Mouse (Mus musculus): ENCODE measurements around the gene Susd1. TPM values are rescaled to one million over a fixed set of nuclear protein-coding genes. Genes with fewer than 3 reads are reported as not detected.

Gene Susd1
- total RNA-seq (2014; fragmentation: Nextera tagmentation) (37.8 and 51.5 TPM in 2 replicates), total RNA-seq (2017) (35.5 and 39.1 TPM in 2 replicates), polyA plus RNA-seq (2012) (2.4 TPM in 2 replicates)

DNA sequence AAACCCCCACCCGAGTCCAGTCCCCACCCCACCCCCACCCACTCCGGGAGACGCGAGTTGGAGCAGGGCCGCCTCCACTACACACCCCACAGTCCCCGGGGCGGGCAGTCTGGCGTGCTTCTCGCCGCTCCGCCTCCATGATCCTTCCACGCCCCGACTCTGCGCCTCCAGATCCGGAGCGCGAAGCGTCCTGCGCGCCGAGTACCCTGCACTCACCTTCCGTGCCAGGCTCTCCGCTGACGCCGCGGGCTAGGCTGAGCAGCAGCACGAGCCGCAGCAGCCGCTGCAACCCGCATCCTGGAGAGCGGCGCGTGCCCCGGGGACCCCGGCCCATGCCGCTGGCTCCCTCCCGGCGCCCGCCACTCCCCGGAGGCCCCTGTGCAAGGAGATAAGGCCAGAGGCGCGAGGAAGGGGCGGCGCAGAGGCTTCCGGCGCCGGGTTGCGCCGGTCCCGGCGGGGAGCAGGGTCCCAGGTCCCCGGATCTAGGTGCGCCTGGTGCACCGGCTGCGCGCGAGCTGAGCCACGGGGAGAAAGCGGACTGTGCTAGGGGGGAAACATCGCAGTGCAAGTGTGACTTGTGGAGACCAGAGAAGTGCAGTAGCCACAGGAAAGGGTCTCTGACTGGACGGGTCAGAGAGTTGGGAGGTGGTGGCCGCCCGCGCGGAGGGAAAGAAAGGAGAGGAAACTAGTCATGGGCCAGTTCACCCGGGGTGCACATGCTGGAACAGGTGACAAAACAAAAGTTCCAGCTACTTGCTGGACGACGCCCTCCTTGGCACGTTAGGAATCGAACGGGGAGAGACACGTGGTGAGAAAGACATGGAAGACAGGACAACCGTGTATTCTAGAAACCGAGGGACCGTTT is at the start of gene Susd1:
TSS of gene Susd1 (minus strand) at position 644 of the 865 bp plus-strand sequence.
- H3K36me3 ChIP-seq (replicated peaks) = peaks cover 18% of the 10 kb centered on the region
- no peaks in the 10 kb centered on the region for H3K27me3 ChIP-seq (ENCODE audit: insufficient read depth, low read length)
- DNase-seq (ENCODE audit: low spot score) (peak; percentile 86), ATAC-seq (ENCODE audit: extremely low read depth, insufficient number of reproducible peaks, low FRiP score, poor library complexity, severe bottlenecking) (peak; percentile 58)
- H3K4me1 ChIP-seq (ENCODE audit: insufficient read depth, low read depth, low read length) = peaks cover 72% of the 10 kb centered on the region
- H3K9me3 ChIP-seq (replicated peaks) = no peaks in the 10 kb centered on the region
- peak within 1 kb of the TSS; percentile 74 for H3K4me3 ChIP-seq (ENCODE audit: low read depth, low read length)
- no peak for TF ChIP-seq CTCF (IDR thresholded peaks at IDR 0.05; ENCODE audit: low read depth, low read length)
- TF ChIP-seq TAL1 (conservative IDR thresholded peaks at IDR 0.05; ENCODE audit: low read depth, low read length) = no peak; the same call in 1 of the 2 replicates
- no peak for TF ChIP-seq GATA2 (IDR thresholded peaks at IDR 0.05; ENCODE audit: borderline replicate concordance, low read depth, low read length)
- TF ChIP-seq GATA1 (IDR thresholded peaks at IDR 0.05; ENCODE audit: borderline replicate concordance, low read length) = no peak
- TF ChIP-seq POLR2AphosphoS5 (IDR thresholded peaks at IDR 0.05; ENCODE audit: insufficient replicate concordance, low read depth, low read length) = no peak

DNA sequence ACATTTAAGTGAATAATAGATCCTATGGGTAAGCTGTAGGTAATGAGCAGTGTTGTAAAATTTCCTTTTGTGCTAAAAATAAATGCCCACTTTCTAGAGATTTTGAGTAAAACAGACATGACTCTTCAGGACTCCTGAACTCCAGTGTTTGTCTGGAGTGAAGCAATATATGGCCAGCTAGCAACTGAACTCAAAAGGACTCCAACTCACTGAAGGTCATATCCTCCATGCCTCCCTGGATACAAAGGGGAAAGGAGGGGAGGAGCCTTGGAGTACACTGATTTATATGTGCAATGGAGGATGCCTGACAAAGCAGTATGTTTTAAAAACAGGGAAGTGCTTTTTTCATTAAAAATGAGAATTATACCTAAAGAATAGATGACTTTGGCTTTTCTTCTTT is 32.9 kb upstream of the Susd1 start:
- H3K4me3 ChIP-seq (ENCODE audit: low read depth, low read length) = no peak overlapping the region
- H3K36me3 ChIP-seq (replicated peaks) = peaks cover 51% of the 10 kb centered on the region
- no peaks in the 10 kb centered on the region for H3K27me3 ChIP-seq (ENCODE audit: insufficient read depth, low read length)
- no peaks in the 10 kb centered on the region for H3K9me3 ChIP-seq (replicated peaks)
- no peak for ATAC-seq (ENCODE audit: extremely low read depth, insufficient number of reproducible peaks, low FRiP score, poor library complexity, severe bottlenecking)
- TF ChIP-seq TAL1 (conservative IDR thresholded peaks at IDR 0.05; ENCODE audit: low read depth, low read length) = no peak
- no peak for TF ChIP-seq GATA1 (IDR thresholded peaks at IDR 0.05; ENCODE audit: borderline replicate concordance, low read length)
- no peak for TF ChIP-seq CTCF (IDR thresholded peaks at IDR 0.05; ENCODE audit: low read depth, low read length)
- H3K4me1 ChIP-seq (ENCODE audit: insufficient read depth, low read depth, low read length) = peaks cover 13% of the 10 kb centered on the region
- DNase-seq (ENCODE audit: low spot score) = no peak

DNA sequence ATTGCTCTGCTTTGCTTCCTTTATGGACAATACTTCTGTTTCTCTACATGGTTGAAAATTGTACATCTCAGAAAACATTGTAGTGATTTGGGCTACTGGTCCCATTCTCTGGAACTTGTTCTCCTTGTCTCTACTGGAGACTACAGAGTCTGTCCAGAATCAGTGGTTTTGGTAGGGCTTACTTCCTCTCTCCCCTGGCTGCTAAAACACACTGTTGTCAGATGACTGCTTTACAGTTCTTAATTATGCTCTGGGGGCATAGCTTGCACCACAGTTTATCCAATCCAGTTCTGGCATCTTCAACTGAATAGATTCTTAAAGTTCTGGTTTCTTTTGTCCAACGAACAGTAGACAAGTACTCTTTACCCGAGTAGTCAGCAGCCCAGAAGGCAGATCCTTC is 27.0 kb upstream of the Susd1 start:
- Histone ChIP-seq H3K36me3 (replicated peaks) (peaks cover 15% of the 10 kb centered on the region), H3K4me3 (ENCODE audit: low read depth, low read length) (no peak overlapping the region), H3K27me3 (ENCODE audit: insufficient read depth, low read length) (no peaks in the 10 kb centered on the region), H3K4me1 (ENCODE audit: insufficient read depth, low read depth, low read length) (peaks cover 27% of the 10 kb centered on the region), H3K9me3 (replicated peaks) (no peaks in the 10 kb centered on the region)
- ATAC-seq (ENCODE audit: extremely low read depth, insufficient number of reproducible peaks, low FRiP score, poor library complexity, severe bottlenecking) (no peak), DNase-seq (ENCODE audit: low spot score) (no peak)
- TF ChIP-seq TAL1 (conservative IDR thresholded peaks at IDR 0.05; ENCODE audit: low read depth, low read length) (no peak), CTCF (IDR thresholded peaks at IDR 0.05; ENCODE audit: low read depth, low read length) (no peak), GATA2 (IDR thresholded peaks at IDR 0.05; ENCODE audit: borderline replicate concordance, low read depth, low read length) (no peak), GATA1 (IDR thresholded peaks at IDR 0.05; ENCODE audit: borderline replicate concordance, low read length) (no peak), POLR2AphosphoS5 (IDR thresholded peaks at IDR 0.05; ENCODE audit: insufficient replicate concordance, low read depth, low read length) (no peak)

DNA sequence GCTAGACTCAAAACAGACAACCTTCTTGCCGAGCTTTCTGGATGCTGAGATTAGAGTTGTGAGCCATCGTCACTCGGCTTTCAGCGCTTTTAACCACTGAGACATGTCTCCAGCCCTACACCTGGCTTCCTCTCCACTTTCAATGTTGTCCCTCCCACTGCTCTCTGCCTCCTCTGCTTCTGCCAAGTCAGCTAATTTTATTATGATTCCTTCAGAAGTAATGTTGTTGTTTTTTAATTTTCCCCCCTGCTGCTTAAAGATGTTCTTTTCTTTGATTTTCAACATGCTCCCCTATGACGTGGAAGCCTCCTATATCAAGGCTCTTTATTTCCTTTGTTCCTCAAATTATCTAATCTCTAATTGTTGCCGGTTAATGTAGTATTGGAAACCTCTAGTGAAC is 26.2 kb upstream of the Susd1 start:
- ATAC-seq (ENCODE audit: extremely low read depth, insufficient number of reproducible peaks, low FRiP score, poor library complexity, severe bottlenecking) = no peak
- Histone ChIP-seq H3K36me3 (replicated peaks) (peaks cover 9% of the 10 kb centered on the region), H3K9me3 (replicated peaks) (no peaks in the 10 kb centered on the region), H3K4me1 (ENCODE audit: insufficient read depth, low read depth, low read length) (peaks cover 26% of the 10 kb centered on the region), H3K4me3 (ENCODE audit: low read depth, low read length) (no peak overlapping the region), H3K27me3 (ENCODE audit: insufficient read depth, low read length) (no peaks in the 10 kb centered on the region)
- TF ChIP-seq CTCF (IDR thresholded peaks at IDR 0.05; ENCODE audit: low read depth, low read length) = no peak
- no peak for DNase-seq (ENCODE audit: low spot score)

DNA sequence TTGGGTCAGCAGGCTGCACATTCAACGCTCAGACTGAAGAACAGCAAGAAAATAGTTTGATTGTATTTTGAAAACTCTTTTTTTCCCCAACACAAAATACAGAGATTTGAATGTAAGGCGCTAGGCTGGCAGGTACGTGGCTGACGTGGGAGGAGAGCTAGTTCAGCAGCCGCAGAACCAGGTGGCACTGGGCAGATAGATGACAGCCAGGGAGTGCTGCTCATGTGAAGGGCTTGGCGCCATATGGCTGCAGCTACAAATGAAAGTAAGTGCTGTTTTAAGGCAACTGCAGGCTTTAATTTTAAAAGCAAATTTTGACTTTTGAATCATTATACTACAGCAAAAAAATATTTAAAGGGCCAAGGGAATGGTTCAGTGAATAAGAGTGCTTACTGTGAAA is 24.1 kb upstream of the Susd1 start:
- H3K4me1 ChIP-seq (ENCODE audit: insufficient read depth, low read depth, low read length) = peaks cover 28% of the 10 kb centered on the region
- no peak for TF ChIP-seq POLR2AphosphoS5 (IDR thresholded peaks at IDR 0.05; ENCODE audit: insufficient replicate concordance, low read depth, low read length)
- TF ChIP-seq GATA1 (IDR thresholded peaks at IDR 0.05; ENCODE audit: borderline replicate concordance, low read length) = no peak
- TF ChIP-seq GATA2 (IDR thresholded peaks at IDR 0.05; ENCODE audit: borderline replicate concordance, low read depth, low read length) = no peak
- no peak for TF ChIP-seq TAL1 (conservative IDR thresholded peaks at IDR 0.05; ENCODE audit: low read depth, low read length)
- no peak for TF ChIP-seq CTCF (IDR thresholded peaks at IDR 0.05; ENCODE audit: low read depth, low read length)
- no peaks in the 10 kb centered on the region for H3K9me3 ChIP-seq (replicated peaks)
- no peak for ATAC-seq (ENCODE audit: extremely low read depth, insufficient number of reproducible peaks, low FRiP score, poor library complexity, severe bottlenecking)
- no peak for DNase-seq (ENCODE audit: low spot score)
- no peak overlapping the region for H3K4me3 ChIP-seq (ENCODE audit: low read depth, low read length)
- no peaks in the 10 kb centered on the region for H3K27me3 ChIP-seq (ENCODE audit: insufficient read depth, low read length)
- peaks cover 8% of the 10 kb centered on the region for H3K36me3 ChIP-seq (replicated peaks)

DNA sequence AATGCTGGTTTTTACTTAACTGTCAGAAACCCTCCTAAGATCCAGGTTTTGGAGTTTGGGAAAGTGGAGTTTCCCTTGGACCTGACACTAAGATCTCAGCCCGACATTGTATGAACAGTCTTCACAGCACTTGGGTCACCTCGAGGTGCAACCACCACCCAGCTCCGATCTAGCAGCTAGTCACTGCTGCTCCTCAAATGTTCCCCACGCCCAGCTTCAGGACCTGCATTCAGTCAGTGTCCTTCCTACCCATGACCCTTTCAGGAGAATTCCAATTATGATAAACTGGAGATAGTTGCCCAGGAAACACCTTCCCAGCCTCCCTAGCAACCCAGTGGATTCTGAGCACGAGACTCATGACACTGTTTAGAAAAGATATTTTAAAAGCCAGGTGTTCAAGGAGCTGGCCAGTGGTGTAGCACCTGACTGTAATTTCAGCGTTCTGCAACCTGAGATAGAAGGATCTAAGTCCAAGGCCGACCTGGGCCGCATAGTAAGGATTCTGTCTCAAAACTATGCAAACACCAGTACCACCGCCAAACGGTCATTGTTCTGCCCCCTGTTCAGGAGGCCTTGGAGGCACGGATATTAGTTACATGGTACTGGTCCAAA is 22.8 kb upstream of the Susd1 start:
- H3K27me3 ChIP-seq (ENCODE audit: insufficient read depth, low read length) = no peaks in the 10 kb centered on the region
- no peak for ATAC-seq (ENCODE audit: extremely low read depth, insufficient number of reproducible peaks, low FRiP score, poor library complexity, severe bottlenecking)
- no peak for TF ChIP-seq POLR2AphosphoS5 (IDR thresholded peaks at IDR 0.05; ENCODE audit: insufficient replicate concordance, low read depth, low read length)
- no peak for TF ChIP-seq GATA1 (IDR thresholded peaks at IDR 0.05; ENCODE audit: borderline replicate concordance, low read length)
- no peak for TF ChIP-seq CTCF (IDR thresholded peaks at IDR 0.05; ENCODE audit: low read depth, low read length)
- no peak for TF ChIP-seq GATA2 (IDR thresholded peaks at IDR 0.05; ENCODE audit: borderline replicate concordance, low read depth, low read length)
- no peak for TF ChIP-seq TAL1 (conservative IDR thresholded peaks at IDR 0.05; ENCODE audit: low read depth, low read length)
- no peaks in the 10 kb centered on the region for H3K9me3 ChIP-seq (replicated peaks)
- no peak overlapping the region for H3K4me3 ChIP-seq (ENCODE audit: low read depth, low read length)
- no peaks in the 10 kb centered on the region for H3K36me3 ChIP-seq (replicated peaks)
- peaks cover 28% of the 10 kb centered on the region for H3K4me1 ChIP-seq (ENCODE audit: insufficient read depth, low read depth, low read length)
- DNase-seq (ENCODE audit: low spot score) = no peak

Measured in G1E (cell line).